Mouse (Mus musculus): ENCODE results near the gene Miox. TPM values are rescaled to one million over a fixed set of nuclear protein-coding genes. Genes with fewer than 3 reads are reported as not detected.

The Miox gene
- total RNA-seq (2015; ENCODE audit: low replicate concordance) (not detected in 2 replicates), total RNA-seq (2017; ENCODE audit: low replicate concordance) (not detected in 2 replicates)

DNA sequence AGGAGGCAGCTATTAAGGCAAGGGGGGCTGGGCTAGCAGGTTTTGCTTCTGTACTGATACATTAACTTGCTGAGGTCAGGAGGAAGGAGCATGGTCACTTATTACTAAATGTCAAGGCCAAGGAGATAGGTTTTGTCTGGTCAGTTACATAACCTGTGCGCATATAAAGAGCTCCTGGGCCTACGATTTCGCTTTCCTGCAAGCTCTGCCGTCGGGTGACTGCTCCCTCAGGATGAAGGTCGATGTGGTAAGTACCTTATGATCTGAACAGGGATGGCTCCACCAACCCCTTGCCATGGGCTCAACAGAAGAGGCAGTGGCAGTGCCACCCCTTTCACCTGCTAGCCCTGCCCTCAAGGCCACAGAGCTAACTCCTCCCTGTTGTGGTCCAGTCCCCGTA, at the start of gene Miox:
TSS of gene Miox (plus strand) at position 128 of the 400 bp plus-strand sequence.
- ATAC-seq (replicated peaks; ENCODE audit: low FRiP score, poor library complexity, severe bottlenecking), result no peak

DNA sequence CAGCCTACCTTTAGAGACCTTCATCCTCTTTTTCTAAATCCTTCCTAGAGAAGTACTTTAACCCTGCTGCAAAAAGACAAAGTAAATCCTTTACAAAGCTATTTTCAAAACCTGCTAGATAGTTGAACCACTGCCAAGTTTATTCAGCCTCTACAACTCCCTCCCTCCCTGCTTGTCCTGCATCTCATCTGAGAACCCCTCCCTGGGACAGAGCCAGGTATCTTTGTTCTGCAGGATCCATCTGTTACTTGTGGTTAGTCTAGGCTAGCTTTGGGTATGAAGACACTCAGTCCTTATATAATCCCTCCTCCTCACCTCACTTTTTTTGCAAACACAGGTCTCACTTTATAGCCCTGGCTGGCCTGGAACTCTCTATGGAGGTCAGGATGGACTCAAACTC, 49.2 kb upstream of the Miox start:
- ATAC-seq (replicated peaks; ENCODE audit: low FRiP score, poor library complexity, severe bottlenecking), result no peak

DNA sequence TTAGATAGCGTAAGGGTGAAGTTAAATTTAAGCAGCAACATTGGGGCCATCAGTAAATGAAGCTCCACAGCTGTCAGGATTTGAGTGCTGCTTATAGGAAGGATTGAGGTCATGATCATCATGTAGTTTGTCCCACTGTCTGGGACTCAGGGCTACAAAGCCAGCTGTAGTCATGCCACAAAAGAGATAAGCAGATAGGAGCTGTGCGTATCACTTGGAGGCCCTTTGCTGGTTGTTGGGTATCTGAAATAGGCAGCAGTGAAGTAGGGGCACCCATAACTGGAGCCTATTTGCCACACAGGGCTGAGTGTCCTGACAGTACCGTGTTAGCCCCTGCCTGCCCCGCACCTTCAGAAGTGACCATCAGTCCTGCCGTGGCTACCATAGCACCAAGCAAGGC, 48.7 kb upstream of the Miox start:
- ATAC-seq (replicated peaks; ENCODE audit: low FRiP score, poor library complexity, severe bottlenecking), result 0 out of 2 replicates have a peak, but pooled peaks have one; percentile 26

DNA sequence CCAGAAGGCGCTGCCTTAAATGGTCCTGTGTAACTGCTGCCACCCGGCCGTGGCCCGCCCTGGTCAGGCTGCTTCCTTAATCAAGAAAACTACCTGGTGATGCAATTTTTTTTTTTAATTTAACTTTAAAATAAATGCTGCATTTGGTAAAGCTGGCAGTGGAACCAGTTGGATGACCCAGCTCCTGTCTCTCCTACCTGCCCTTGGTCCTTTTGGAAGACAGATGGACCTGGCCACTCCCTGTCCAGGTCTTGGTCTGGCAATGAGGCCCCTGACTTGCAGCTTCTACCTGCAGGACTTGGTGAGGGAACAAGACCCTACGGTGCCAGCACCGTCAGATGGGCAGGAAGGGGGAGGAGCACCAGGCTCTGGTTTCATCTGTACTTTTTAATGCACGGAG, 48.1 kb upstream of the Miox start:
- ATAC-seq (replicated peaks; ENCODE audit: low FRiP score, poor library complexity, severe bottlenecking), result no peak

DNA sequence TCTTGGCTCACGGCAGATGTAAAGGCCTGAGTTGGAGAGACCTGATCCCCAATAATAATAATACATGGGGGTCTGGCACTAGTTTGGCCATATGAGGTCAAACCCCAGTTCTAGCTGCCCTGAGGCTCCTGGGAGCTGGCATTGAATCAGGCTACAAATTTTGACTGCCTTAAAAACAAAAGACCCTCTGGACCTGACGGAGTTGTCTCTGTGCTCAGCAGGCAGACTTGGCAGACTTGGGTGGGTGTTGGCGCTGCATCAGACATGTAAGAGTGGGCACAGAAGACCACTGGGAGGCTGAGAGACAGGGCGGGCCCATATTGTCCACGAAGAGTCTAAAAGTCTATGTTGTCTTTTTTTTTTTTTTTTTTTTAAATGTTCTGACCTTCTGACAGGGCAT, 47.6 kb upstream of the Miox start:
- ATAC-seq (replicated peaks; ENCODE audit: low FRiP score, poor library complexity, severe bottlenecking), result no peak

DNA sequence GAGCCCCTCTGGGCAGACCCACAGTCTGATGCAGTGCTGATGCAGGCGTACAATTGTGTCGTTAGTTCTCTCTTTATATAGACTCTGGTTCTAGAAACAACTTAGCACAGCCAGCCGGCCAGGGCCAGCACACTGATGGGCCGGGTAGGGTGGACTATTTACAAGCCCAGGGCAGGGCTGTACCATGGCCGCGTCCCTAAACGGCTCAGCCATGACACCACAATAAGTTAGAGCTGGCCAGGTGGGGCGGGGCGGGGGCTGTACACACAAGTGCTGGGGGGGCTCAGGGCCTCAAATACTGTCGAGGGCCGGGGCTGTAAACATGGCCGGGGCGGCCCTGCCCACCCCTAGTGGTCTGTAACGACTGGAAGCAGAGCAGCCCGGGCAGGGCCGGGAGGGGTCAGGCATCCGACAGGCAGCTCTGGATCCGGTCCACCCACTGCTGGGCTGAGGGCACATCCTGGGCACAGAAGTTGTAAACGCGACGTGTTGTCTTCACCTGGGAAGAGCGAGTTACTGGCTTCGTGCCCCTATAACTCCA, 45.9 kb upstream of the Miox start:
- no peak for ATAC-seq (replicated peaks; ENCODE audit: low FRiP score, poor library complexity, severe bottlenecking)

DNA sequence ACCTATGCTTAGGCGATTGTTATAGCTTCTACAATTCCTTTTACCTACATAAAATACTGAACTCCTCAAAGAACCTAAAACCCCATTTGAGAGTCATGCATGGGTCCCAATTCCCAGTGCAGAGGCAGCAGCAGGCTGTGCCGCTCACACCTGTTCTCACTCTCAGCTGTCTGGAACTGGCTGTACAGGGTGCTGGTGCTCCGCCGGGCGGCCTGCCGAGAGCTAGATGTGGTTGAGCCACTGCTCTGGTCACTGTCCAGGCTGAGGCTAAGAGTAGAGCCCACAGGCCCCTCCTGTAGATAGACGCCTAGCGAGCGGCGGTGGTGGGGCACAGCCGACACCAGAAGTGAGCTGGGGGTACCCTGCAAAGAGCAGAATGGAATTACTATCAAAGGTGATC, 44.7 kb upstream of the Miox start:
- ATAC-seq (replicated peaks; ENCODE audit: low FRiP score, poor library complexity, severe bottlenecking), result no peak

DNA sequence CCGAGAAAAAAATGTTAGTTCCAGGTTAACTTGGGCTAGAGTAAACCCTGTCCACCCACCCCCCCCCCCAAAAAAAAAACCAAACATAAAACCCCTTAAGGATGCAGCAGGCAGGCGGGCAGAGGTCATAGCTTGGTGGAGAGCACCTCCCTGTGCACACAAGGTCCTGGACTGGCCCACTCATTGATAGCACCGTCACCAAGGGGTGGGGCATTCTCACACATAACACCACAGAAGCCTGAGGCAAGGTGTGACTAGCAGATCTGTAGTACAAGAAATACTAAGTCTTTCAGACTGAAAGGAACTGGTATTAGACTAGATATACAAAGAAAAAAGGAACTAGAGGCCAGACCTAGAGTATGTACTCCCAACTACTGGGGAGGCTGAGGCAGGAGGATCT, 42.7 kb upstream of the Miox start:
- no peak for ATAC-seq (replicated peaks; ENCODE audit: low FRiP score, poor library complexity, severe bottlenecking)

DNA sequence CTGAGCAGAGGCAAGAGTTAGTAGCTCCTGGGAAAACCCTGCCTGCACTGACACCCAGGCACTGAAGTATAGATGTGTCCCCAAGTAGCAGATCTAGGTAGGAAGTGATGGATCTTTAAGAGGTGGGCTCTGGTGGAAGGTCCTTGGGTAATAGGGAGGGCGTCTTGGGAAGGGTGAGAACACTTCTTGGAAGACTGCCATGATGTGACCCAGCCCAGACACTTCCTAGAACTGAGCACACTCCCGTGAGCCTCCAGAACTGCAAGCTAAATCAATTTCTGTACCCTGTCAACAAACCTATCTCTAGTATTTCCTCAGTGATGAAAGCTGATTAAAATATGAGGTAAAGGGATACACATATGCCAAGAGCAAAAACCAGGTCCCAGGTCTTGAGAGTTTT, 41.4 kb upstream of the Miox start:
- ATAC-seq (replicated peaks; ENCODE audit: low FRiP score, poor library complexity, severe bottlenecking), result no peak

DNA sequence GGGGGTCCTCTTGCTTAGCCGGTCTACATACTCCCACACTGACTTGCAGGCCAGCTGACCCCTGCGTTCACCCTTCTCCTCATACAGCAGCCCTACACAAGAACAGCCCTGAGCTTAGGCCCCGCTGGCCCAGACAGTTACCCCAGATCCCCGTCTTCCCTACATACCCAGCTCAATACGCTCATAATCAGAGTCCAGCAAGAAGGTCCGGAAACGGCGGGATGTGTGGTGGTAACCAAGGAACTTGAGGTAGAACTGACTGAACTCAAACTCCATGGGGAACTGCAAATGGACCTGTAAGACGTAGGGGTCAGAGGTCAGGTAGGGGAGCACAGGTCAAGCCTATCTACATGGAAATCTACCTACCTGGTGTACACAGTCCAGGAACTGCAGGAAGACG, 40.4 kb upstream of the Miox start:
- no peak for ATAC-seq (replicated peaks; ENCODE audit: low FRiP score, poor library complexity, severe bottlenecking)

DNA sequence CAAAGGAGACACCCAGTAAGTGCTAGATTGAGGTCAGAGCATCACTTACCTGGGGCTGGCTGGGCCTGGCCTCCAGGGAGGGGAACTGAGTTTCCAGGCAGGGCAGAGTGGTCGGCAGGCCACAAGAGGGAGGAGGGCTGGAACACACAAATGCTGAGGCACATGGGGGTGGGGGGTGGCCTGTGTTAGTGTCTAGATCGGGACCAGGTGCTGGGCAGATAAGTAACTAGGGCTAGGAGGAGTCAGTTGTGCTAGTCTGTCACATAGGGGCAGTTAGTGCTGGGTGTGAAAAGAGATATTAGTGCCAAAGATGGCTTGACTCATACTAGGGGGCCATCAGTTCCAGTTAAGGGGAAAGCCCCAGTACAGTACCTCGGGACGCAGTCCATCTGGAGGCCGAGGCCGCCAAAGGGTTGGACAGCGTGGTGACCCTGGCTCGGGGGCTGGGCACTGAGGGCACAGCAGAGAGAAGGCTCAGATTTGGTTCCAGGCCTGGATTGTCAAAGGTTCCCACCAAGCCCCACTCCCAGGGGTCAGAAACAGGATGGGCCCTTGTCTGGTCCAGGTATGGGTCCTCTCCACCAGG, 38.5 kb upstream of the Miox start:
- ATAC-seq (replicated peaks; ENCODE audit: low FRiP score, poor library complexity, severe bottlenecking), result no peak

DNA sequence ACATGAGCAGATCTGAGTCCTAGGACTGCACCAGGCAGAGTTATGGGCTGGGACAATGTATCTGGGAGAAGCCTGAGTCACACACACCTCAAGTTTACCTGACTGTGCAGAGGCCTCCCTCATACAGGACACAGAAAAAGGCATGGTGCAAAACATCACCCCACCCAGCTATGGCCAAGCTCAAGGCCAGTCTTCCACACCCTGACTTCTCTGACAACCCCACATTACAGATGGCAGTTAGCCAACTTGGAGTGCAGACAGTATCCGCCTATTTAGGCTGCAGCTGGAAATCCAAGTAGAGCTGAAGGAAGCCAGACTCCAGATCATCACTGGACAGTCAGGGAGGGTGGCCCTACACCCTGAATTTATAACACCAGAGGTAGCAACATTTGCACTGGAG, 37.7 kb upstream of the Miox start:
- no peak for ATAC-seq (replicated peaks; ENCODE audit: low FRiP score, poor library complexity, severe bottlenecking)

DNA sequence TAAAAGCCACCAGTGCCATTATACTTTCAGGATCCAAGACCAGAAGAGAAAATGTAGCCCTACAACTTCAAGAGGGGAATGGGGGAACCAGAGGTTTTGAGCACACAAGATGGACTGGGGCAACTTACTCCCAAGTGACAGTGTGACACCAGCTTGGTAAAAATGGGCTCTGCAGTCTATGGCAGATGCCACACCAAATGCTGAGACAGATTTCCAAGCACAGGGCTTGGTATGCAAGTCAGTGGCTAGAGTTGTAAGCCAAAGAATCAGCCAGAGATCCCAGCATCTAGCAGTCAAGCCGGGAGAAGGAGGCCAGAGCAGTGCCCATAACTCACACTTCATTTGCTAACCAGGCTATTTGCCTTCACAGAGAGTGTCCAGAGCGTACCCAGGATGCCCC, 36.5 kb upstream of the Miox start:
- no peak for ATAC-seq (replicated peaks; ENCODE audit: low FRiP score, poor library complexity, severe bottlenecking)

DNA sequence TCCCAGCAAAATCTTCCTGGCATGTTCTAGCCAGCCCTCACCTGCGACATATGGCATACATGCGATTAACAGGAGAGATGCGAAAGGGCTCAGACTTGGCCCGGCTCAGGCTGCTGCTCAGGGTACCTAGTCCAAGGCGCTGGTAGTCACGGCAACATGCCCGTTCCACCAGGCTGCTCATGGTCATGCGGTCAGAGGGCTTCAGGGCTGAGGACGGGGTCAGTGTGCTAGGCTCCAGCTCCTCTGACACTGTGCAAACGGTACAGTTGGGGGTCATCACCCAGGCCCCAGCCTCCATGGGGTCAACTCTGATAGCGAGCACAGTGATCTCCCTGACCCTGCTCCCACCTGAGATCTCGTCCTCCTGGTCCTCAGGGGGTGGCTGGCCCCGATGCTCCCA, 34.0 kb upstream of the Miox start:
- no peak for ATAC-seq (replicated peaks; ENCODE audit: low FRiP score, poor library complexity, severe bottlenecking)

DNA sequence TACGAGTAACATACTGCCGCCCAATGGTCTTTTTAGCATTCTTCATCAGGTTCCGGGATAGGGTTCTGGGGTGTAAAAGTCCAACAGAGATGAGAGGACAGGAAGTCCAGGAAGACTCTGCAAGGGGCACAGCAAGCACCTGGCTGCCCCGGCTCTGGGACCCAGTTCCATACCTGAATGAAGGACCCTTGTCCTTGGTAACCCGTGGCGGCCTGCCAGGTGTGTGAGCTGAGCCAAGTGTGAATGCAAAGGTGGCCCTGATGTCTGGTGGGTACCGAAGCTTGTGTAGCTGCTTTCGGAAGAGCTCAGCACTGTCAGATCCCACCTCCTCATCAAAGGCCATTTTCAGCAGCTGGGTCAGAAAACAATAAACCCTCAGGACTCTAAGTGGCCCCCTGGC, 33.6 kb upstream of the Miox start:
- ATAC-seq (replicated peaks; ENCODE audit: low FRiP score, poor library complexity, severe bottlenecking), result no peak

DNA sequence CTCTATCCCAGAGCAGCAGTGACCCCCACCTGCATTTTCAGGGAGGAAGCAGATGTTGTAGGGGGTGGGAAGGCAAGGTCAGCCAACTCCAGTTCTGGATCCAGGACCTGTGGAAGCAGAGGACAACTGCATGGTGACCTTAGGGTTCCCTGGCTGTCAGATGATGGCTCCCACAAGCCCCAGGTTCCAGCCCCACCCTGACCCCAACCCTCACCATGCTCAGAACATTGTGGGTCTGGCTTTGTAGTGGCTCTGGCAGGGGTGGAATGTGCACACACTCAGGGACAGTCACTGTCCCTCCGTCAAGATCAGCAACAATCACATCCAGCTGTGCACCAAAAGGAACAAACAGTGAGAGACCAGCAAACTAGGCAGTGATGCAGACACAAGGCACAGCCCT, 28.2 kb upstream of the Miox start:
- ATAC-seq (replicated peaks; ENCODE audit: low FRiP score, poor library complexity, severe bottlenecking), result no peak

DNA sequence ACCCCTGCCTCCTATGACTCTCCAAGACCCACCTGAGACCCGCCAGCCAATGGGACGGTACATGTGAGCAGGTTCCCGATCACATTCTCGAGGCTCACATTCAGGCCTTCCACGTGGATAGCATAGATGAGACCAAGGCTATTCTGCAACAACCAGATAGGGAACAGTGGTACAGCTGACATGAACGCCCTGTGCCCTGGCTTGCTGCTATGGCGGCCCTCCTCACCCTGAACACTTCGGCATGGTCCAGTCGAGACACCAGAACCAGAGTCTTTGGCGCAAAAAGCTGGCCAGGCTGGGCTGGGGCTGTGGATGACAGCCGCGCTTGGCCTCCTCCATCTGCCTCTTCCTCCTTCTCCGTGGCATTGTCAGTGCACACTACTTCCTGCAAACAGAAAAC, 26.7 kb upstream of the Miox start:
- ATAC-seq (replicated peaks; ENCODE audit: low FRiP score, poor library complexity, severe bottlenecking), result no peak

DNA sequence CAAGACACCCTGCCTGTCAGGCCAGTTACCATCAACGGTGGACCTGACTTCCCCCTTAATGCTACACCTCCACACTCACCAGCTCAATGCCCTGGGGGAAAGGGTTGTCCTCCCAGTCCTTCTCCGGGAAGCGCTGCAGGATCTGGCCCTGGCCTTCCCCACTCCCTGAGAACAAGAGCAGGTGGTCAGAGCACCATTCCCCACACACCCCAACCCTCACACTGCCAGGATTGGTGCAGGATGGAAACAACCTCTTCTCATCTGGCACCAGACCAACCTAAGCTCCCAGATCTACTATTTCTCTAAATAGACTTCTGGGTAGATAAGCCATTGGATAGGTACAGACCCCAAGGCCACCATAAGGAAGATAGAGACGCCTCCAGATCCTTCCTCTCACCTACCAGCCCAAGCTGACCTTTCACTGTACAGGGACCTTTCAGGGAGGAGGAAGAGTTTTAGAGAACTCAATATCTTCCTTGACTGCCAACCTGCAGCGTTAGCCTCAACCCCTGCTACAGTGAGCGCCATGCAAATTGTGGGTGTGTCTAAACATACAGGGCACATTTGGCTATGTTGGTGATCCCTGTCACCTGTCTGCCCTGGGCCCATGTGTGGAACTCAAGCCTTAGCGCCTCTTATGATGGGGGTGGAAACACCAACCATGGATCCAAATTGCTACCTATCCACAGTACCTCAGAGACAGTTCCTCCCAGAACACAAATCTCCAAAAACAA, 25.6 kb upstream of the Miox start:
- ATAC-seq (replicated peaks; ENCODE audit: low FRiP score, poor library complexity, severe bottlenecking), result no peak

DNA sequence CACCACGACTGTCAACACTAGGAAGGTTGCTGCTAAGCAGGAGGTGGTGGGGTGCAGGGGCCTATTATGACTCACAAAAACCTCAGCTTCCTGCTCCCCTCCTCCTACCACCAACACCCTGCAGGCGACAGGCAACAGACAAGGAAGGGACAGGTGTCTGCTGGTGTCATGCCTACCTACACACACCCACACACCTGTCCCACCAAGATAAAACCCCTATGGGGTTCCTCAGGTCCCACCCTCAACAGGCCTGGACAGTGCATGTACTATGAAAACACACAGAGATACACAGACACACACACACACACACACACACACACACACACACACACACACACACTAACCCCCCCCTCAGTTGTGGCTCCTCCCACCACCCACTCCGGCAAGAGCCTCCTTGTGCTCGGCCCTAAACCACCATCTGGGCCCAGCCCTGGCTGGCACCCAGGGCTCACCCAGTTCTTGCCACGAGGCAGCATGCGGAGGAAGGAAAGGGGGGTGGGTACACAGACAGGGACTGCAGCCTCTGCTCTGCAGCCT, 24.2 kb upstream of the Miox start:
- no peak for ATAC-seq (replicated peaks; ENCODE audit: low FRiP score, poor library complexity, severe bottlenecking)

DNA sequence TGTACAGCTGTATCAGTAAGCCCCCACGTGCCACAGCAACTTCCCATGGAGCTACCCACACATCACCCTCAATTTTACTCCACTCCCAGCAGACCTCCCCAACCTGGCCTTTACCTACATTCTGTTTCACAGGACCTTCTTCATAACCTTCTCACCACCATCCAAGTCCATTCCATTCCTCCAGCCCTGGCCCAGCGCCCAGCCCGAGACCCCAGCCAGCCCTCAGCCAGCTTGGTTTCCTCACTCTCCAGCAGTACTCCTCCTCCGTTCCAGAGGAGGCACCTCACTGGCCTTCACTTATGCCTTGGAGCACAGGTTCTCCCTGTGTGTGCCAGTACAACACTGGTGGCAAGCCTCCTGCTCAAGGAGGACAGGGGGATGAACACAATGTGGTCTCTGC, 20.8 kb upstream of the Miox start:
- no peak for ATAC-seq (replicated peaks; ENCODE audit: low FRiP score, poor library complexity, severe bottlenecking)

DNA sequence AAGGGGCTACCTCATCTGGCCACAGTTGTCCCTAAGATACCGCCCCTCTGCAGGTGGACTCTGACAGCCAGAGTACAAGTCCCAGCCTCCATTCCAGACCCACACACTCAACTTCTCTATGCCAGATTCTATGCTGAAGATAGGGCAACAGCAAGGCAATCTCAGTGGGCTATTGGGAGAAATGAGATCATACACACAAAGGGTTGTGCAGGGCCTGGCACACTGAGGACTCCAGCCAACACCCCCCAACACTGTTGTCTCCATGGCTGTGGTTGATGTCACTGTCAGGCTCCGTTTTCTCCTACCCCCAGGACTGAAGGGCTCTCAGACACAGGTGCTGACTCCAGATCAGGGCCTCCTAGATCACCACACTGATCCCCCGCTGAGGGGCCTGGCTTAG, 20.1 kb upstream of the Miox start:
- ATAC-seq (replicated peaks; ENCODE audit: low FRiP score, poor library complexity, severe bottlenecking), result 0 out of 2 replicates have a peak, but pooled peaks have one; percentile 7

Data from erythroblast, adult 5-6 weeks (primary cell).